Mouse (Mus musculus): ENCODE measurements around the gene Lmo1. TPM values are rescaled to one million over a fixed set of nuclear protein-coding genes. Genes with fewer than 3 reads are reported as not detected.
"Not testable (repeated sequence)": the region's sequence is repeated elsewhere in the genome, so short reads cannot be mapped to it uniquely, and the experiment has no call there.

Gene Lmo1
- total RNA-seq, 2 experiments from 2014 or later = 2.6 to 3.5 TPM

DNA sequence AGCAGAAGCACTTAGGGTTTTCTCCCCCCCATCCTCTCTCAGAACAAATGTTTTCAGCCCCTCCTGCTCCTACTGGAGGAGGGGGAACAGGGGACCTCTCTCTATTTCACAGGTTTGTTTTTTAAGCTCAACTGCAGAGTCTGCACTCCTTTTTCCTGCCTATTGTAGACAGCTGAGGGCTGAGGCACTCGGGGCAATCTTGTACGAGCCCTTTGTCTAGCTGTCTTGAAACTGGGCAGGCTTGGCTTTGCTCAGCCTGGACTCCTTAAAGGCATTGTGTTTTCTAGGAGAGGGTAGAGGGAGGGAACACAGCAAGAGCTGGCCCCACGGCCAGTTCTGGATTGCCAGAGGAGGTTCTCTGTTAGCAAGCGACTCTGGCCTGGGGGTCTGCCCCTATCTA, 59.5 kb downstream of the Lmo1 start:
- not testable (repeated sequence) for DNase-seq

DNA sequence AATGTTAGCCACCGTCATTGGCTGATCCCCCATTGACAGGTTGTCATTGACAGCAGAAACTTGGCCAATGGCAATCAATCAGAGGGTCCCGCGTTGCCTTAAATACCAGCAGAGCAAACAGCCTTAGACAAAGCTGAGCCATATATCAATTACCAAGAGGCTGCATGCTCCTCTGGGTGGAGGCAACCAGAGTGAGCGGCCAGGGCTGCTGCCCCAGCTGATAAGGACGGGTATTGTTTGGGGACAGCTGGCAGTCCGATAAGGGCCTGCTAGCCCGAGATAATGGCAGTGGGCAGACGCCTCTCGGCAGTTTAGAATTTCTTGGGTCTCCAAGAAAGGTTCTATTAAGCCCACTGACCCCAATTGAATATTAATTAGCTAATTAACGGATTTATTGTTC, 60.1 kb downstream of the Lmo1 start:
- DNase-seq = no peak

DNA sequence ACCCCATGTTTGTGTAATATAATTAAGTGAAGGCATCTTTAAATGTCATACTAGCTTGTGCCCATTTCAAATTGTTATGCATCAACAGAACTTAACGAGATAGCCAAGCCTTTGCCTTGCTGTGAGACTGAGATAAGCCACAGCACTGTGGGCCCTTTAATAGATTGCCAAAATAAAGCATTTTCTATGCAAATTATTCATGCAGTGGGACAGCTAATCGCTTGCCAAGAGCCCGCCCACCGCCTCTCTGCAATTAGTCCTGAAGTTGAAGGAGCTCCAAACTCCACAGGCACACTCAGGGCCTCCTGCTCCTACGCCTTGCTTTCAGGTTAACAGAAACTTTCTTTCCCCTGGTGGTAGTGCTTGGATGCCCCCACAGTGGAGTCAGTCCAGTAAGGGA, 64.0 kb downstream of the Lmo1 start:
- no peak for DNase-seq

DNA sequence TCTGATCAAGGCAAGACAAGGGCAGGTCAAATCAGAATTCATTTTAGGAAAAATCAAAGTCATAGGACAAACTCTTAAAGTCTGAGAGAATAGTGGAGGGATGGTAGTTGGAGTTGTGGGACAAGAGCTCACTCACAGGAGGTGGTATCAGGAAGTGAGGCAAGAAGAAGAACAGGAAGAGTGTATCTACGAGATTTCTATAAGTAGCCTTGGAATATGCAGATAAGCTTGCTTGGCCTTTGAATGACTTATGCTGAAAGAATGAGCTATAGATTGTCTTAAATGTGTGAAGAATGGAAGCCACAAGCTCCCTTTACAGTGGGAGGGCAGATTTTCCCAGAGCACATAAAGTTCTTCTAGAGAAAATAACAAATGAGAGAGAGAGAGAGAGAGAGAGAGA, 70.1 kb downstream of the Lmo1 start:
- DNase-seq = no peak

DNA sequence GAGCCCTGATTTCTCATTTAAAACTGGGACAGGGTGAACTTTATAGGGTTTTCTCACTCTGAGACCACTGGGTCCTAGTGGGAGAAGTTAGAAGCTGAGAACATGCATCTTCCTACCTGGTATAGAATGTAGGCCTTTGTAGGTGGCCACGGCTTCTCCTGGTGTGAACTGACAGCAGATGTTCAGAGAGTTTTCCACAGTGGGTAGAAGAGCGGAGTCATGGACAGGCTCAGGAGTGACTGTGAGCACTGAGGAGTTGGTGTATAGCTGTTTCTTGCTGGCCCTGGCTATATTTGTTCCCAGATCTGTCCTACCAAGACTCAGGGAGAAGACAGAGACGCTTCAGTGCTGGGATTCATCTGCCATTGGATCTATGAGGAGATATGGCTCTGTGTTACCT, 73.8 kb downstream of the Lmo1 start:
- DNase-seq = no peak

DNA sequence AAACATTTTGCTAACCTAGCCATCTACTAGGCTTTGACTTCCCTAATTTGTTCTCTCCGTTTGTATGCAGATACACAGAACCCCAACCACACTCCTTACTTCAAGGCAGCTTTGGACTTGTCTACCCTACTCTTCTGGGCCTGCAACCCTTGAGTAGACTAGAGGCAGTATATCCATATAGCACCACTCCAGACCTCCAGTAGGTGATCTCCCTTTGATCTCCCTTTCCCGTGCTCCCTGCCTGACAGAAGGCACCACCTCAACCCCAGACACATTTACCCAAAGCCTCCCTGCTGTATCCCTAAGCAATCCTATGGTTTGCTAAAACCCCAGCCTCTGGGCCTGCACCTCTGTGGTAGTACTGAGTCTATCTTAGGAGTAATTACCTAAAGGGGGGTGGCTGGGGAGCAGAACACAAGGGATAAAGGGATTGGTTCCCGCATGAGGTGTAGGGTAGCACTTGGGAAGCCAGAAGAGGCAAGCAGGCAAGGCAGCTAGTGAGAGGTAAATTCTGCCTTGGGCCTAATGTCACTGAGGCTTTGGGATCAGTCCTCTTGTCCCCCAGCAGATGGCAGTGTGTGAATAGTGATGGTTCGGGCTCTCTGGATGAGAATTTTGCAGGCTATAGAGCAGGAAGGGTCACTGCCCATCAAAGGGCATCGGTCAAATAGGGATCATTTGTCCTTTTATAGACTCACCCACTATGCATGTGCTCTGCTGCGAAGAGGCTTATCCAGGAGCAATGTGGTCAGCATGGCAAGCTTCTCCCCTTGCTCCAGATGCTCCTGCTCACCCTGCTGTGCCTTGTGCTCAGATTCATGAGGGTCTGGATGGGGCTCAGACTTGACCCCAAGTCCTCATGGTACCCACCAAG, 76.6 kb downstream of the Lmo1 start:
- DNase-seq = peak; percentile 14 to 43

DNA sequence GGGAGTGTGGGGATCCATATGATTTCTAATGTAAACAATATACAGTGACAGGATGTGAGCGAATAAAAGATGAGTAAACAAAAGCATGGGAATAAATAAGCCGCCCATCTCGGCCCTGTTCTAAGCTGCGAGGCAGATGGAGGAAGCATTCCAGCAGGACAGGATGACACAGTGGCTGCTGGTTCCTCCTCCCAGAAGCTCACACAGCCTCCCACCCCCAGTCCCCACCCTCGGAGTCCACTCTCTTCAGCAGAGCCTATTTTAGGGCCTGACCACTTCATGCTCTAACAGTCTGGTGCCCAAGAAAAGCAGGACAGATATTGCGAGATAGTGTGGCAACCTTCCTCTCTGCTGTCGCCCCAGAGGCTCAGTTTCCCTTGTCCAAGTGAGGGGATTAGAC, 77.8 kb downstream of the Lmo1 start:
- DNase-seq = no peak

DNA sequence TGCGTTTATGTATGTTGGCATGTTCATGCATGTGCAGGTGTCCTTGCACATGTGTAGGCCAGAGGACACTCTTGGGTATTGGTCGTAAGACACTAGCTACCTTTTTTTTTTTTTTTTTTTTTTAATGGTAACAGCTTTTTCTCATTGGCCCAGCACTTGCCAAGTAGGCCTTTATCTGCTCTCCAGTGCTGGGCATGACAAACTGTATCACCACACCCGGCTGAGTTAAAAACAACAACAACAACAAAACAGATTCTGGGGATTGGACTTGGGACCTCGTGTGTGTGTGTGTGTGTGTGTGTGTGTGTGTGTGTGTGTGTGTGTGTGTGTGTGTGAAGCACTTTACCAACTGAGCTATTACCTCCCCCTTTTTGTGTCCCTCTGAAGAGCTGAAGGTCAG, 78.4 kb downstream of the Lmo1 start:
- no peak for DNase-seq

DNA sequence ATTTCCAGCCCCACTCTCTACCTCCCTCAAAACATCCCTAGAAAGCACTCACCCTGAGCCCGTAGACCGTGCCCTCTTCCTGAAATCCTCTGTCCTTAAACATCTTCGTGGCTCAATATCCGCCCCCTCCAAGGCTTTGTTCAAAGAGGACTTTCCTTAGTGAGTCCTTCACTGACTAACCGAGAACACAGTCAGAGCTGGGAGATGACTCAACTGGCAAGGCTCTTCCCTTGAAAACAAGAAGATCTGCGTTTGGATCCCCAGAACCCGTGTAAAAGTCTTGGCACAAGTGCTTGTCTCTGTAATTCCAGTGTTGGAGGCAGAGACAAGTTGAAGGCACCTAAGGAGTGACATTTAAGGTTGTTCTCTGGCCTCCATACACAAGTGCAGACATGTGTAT, 80.7 kb downstream of the Lmo1 start:
- no peak for DNase-seq

DNA sequence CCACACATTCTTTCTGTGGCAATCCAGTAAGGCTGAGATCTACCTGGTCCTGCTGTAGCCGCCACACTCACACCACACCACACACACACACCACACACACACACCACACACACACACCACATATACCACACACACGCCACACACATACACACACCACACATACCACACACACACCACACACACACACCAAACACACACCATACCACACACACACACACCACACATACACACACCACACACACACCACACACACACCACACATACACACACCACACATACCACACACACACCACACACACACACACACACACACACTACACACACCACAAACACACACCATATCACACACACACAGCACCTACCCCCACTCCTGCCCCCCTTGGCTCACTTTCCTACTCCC, 83.7 kb downstream of the Lmo1 start:
- DNase-seq = not testable (repeated sequence)

Other genes with a start within 250 kb of the Lmo1 start
- gene Nlrp10, start 245.0 kb downstream of the Lmo1 start, total RNA-seq (2021) = 10 to 100 TPM; 19.7 to 19.8 TPM
- 10 to 100 TPM; 88.1 to 95.2 TPM for gene Eif3f, start 240.8 kb downstream of the Lmo1 start, total RNA-seq (2021)
- gene Tub, start 224.9 kb downstream of the Lmo1 start, total RNA-seq (2021) = under 1 TPM; 0.35 to 0.41 TPM
- 1 to 10 TPM; 2.6 to 3.4 TPM for gene Ric3, start 91.9 kb downstream of the Lmo1 start, total RNA-seq (2021)

Data from heart, adult 18-20 months (tissue).